7 mouse cellular contexts compared by ENCODE assay signal in genomic region chr9:37432720-37433421, GRCm38 (mm10). TPM values are rescaled to one million over a fixed set of nuclear protein-coding genes. Genes with fewer than 3 reads are reported as not detected.
DNase-seq lines count a peak whose midpoint lies in the region; ATAC-seq and TF ChIP-seq lines count a peak whose summit lies in the region.

Gene Robo3 (minus strand): TSS chr9:37433246.

- no peak for ATAC-seq in embryonic facial prominence, embryonic 13.5 days (ENCODE audit: insufficient number of reproducible peaks, insufficient read depth, low FRiP score, low TSS enrichment, low read depth)
- ATAC-seq in hindbrain, postnatal 0 days = no peak
- ATAC-seq in midbrain, postnatal 0 days (ENCODE audit: low FRiP score) = peak; percentile 15; the same call in 1 of the 2 replicates

- H3K36me3 ChIP-seq in embryonic facial prominence, embryonic 13.5 days = no peaks in the 10 kb centered on the region
- no peaks in the 10 kb centered on the region for H3K36me3 ChIP-seq in hindbrain, postnatal 0 days (ENCODE audit: insufficient read depth, low read length)
- no peaks in the 10 kb centered on the region for H3K36me3 ChIP-seq in midbrain, postnatal 0 days (ENCODE audit: insufficient read depth, low read length)

- no peak for TF ChIP-seq CTCF in left cerebral cortex, adult 2 months (IDR thresholded peaks at IDR 0.05)
- no peak for TF ChIP-seq CTCF in hindbrain, postnatal 0 days (IDR thresholded peaks at IDR 0.05; ENCODE audit: low read depth)
- no peak for TF ChIP-seq CTCF in midbrain, postnatal 0 days (IDR thresholded peaks at IDR 0.05)

- peak within 1 kb of the TSS; percentile 51; the same call in 1 of the 2 replicates for H3K9ac ChIP-seq in embryonic facial prominence, embryonic 13.5 days
- no peak within 1 kb of the TSS for H3K9ac ChIP-seq in hindbrain, postnatal 0 days (replicated peaks; ENCODE audit: low read length)
- H3K9ac ChIP-seq in midbrain, postnatal 0 days (replicated peaks; ENCODE audit: low read length, poor library complexity, severe bottlenecking) = 0 out of 2 replicates have a peak within 1 kb of the TSS, but pooled peaks have one; percentile 29

- DNase-seq in left cerebral cortex, adult 2 months (ENCODE audit: extremely low spot score in 1 of 2, low spot score in 2 of 2) = peak in 1 of 2 experiments; percentile 24
- DNase-seq in left cerebral cortex, postnatal 4 days = no peak
- no peak for DNase-seq in hindbrain, postnatal 0 days (ENCODE audit: low spot score)
- DNase-seq in midbrain, postnatal 0 days (ENCODE audit: low spot score) = no peak
- DNase-seq in spleen, postnatal 36 days (ENCODE audit: low spot score in 2 of 2) = no peak
- DNase-seq in thymus, postnatal 0 days (ENCODE audit: low spot score) = no peak

- peak within 1 kb of the TSS; percentile 49 for H3K4me3 ChIP-seq in left cerebral cortex, adult 2 months
- peak within 1 kb of the TSS; percentile 38 for H3K4me3 ChIP-seq in embryonic facial prominence, embryonic 13.5 days
- peak within 1 kb of the TSS; percentile 37 for H3K4me3 ChIP-seq in hindbrain, postnatal 0 days (ENCODE audit: low read length)
- H3K4me3 ChIP-seq in midbrain, postnatal 0 days (ENCODE audit: low read depth, low read length) = peak within 1 kb of the TSS; percentile 40

- H3K27me3 ChIP-seq in embryonic facial prominence, embryonic 13.5 days = peaks cover 91% of the 10 kb centered on the region
- H3K27me3 ChIP-seq in hindbrain, postnatal 0 days (ENCODE audit: insufficient read depth, low read length) = peaks cover 56% of the 10 kb centered on the region
- peaks cover 64% of the 10 kb centered on the region for H3K27me3 ChIP-seq in midbrain, postnatal 0 days (ENCODE audit: insufficient read depth, low read length)

- peak within 1 kb of the TSS; percentile 18 for H3K27ac ChIP-seq in left cerebral cortex, adult 2 months
- no peak within 1 kb of the TSS for H3K27ac ChIP-seq in embryonic facial prominence, embryonic 13.5 days
- H3K27ac ChIP-seq in hindbrain, postnatal 0 days = no peak within 1 kb of the TSS
- no peak within 1 kb of the TSS for H3K27ac ChIP-seq in midbrain, postnatal 0 days (ENCODE audit: low read depth, low read length)

- no peaks in the 10 kb centered on the region for H3K9me3 ChIP-seq in embryonic facial prominence, embryonic 13.5 days
- no peaks in the 10 kb centered on the region for H3K9me3 ChIP-seq in hindbrain, postnatal 0 days (ENCODE audit: low read length)
- no peaks in the 10 kb centered on the region for H3K9me3 ChIP-seq in midbrain, postnatal 0 days (ENCODE audit: low read length)

- under 1% methylated on average over 40 of the region's 40 CpGs for WGBS in embryonic facial prominence, embryonic 13.5 days
- WGBS in hindbrain, postnatal 0 days = under 1% methylated on average over 40 of the region's 40 CpGs
- WGBS in midbrain, postnatal 0 days = under 1% methylated on average over 39 of the region's 40 CpGs

- H3K4me1 ChIP-seq in embryonic facial prominence, embryonic 13.5 days = peaks cover 20% of the 10 kb centered on the region
- no peaks in the 10 kb centered on the region; the same call in 1 of the 2 replicates for H3K4me1 ChIP-seq in hindbrain, postnatal 0 days (ENCODE audit: insufficient read depth, low read length)
- H3K4me1 ChIP-seq in midbrain, postnatal 0 days (ENCODE audit: insufficient read depth, low read length) = peaks cover 6% of the 10 kb centered on the region

- intact Hi-C loops in left cerebral cortex, adult 2 months (cut with DNase I) = loop anchor here (1.0 to 5.0 kb wide), 3 partner anchors 24 to 204 kb away; no protein-coding TSS in a partner anchor
- intact Hi-C loops in left cerebral cortex, postnatal 4 days (cut with DNase I) = loop anchor here (5.0 to 10.0 kb wide), 2 partner anchors 114 to 502 kb away; no protein-coding TSS in a partner anchor

- peak within 1 kb of the TSS; percentile 59 for H3K4me2 ChIP-seq in embryonic facial prominence, embryonic 13.5 days
- peak within 1 kb of the TSS; percentile 73 for H3K4me2 ChIP-seq in hindbrain, postnatal 0 days (ENCODE audit: low read depth, low read length)
- H3K4me2 ChIP-seq in midbrain, postnatal 0 days (ENCODE audit: low read depth, low read length, poor library complexity, severe bottlenecking) = peak within 1 kb of the TSS; percentile 91

RNA-seq across cellular contexts. Expression of gene Robo3, which starts in this region (rescaled TPM):
- 10 to 100 TPM; 30.9 to 34.3 TPM for total RNA-seq in left cerebral cortex, adult 2 months (2021)
- 1 to 10 TPM; 6.1 to 6.6 TPM for total RNA-seq in left cerebral cortex, postnatal 4 days (2021)
- 0.44 and 0.62 TPM in 2 replicates for polyA plus RNA-seq in embryonic facial prominence, embryonic 13.5 days (2015; fragmentation: Nextera tagmentation; extraction: Ambion mirVana)
- total RNA-seq in hindbrain, postnatal 0 days (2014; rRNA removed) = 2.0 and 2.8 TPM in 2 replicates
- 1.5 and 1.6 TPM in 2 replicates for polyA plus RNA-seq in hindbrain, postnatal 0 days (2015; fragmentation: Nextera tagmentation; extraction: Ambion mirVana)
- 2.8 and 2.9 TPM in 2 replicates for total RNA-seq in midbrain, postnatal 0 days (2014; rRNA removed)
- 0.88 and 1.0 TPM in 2 replicates for polyA plus RNA-seq in midbrain, postnatal 0 days (2015; fragmentation: Nextera tagmentation; extraction: Ambion mirVana)
- 0.14 and 0.23 TPM in 2 replicates for polyA plus RNA-seq in thymus, postnatal 0 days (2015; fragmentation: Nextera tagmentation; extraction: Ambion mirVana)
